Mouse (Mus musculus) v-Abl transformed pro-B cells (cell line): ENCODE measurements around the gene Adam21.

Experiments used
- in situ Hi-C, 2 experiments: fragments of 400-800 bp; cut with MboI; formaldehyde crosslinking; loops; one replicate each; pipeline ENCODE4 v1.15.1; 2025; ENCODE audit not compliant: unreplicated experiment in 2 of 2

The Adam21 gene

GRCm38 (mm10) chr12:81568374-81568773, at the start of gene Adam21:
Gene Adam21 (minus strand): TSS chr12:81568474.
- in situ Hi-C loops = no loop called here

GRCm38 (mm10) chr12:81616980-81617379, 48.7 kb upstream of the Adam21 start:
- in situ Hi-C loops = loop anchor here (5.0 to 25.0 kb wide), 6 partner anchors 170 to 1398 kb away; no protein-coding TSS in a partner anchor

- in situ Hi-C loops = loop anchor here (5.0 to 25.0 kb wide), 6 partner anchors 171 to 1399 kb away; no protein-coding TSS in a partner anchor
These were observed 47.5 kb upstream of the Adam21 start for GRCm38 (mm10) chr12:81615807-81616206.

GRCm38 (mm10) chr12:81609445-81609844, 41.2 kb upstream of the Adam21 start:
- in situ Hi-C loops = loop anchor here (25.0 kb wide), 2 partner anchors 303 to 853 kb away; no protein-coding TSS in a partner anchor

- in situ Hi-C loops = loop anchor here (25.0 kb wide), 2 partner anchors 307 to 857 kb away; no protein-coding TSS in a partner anchor
These were observed 36.9 kb upstream of the Adam21 start for GRCm38 (mm10) chr12:81604995-81605784.

- in situ Hi-C loops = loop anchor here in 1 of 2 experiments (10.0 kb wide), 1 partner anchor 62 kb away; the partner anchor contains the start of genes Gm20498 and Synj2bp
These were observed 28.4 kb upstream of the Adam21 start for GRCm38 (mm10) chr12:81596547-81597262.

GRCm38 (mm10) chr12:81594902-81595671, 26.8 kb upstream of the Adam21 start, which contains the start of gene Med6:
Gene Med6 (minus strand): TSS chr12:81595008.
- in situ Hi-C loops = loop anchor here (5.0 to 10.0 kb wide), 2 partner anchors 60 to 108 kb away; partner anchors contain the start of genes Cox16 (in 1 of the 2), Gm20498 (in 1 of the 2) and Synj2bp (in 1 of the 2)

GRCm38 (mm10) chr12:81567931-81568330, 343 bp downstream of the Adam21 start:
- in situ Hi-C loops = no loop called here

GRCm38 (mm10) chr12:81564173-81564572, 4.1 kb downstream of the Adam21 start:
- in situ Hi-C loops = no loop called here

- in situ Hi-C loops = no loop called here
These were observed 19.0 kb downstream of the Adam21 start for GRCm38 (mm10) chr12:81549286-81549685.

- in situ Hi-C loops = no loop called here
These were observed 21.1 kb downstream of the Adam21 start for GRCm38 (mm10) chr12:81547163-81547562.

GRCm38 (mm10) chr12:81533029-81533419, 35.2 kb downstream of the Adam21 start:
- in situ Hi-C loops = loop anchor here in 1 of 2 experiments (10.0 kb wide), 2 partner anchors 48 to 62 kb away; partner anchors contain the start of genes Cox16 and Med6

GRCm38 (mm10) chr12:81532316-81533028, 35.8 kb downstream of the Adam21 start, which contains the start of the genes Gm20498 and Synj2bp:
Gene Gm20498 (minus strand): TSS chr12:81532905.
Gene Synj2bp (minus strand): TSS chr12:81532911.
- in situ Hi-C loops = loop anchor here in 1 of 2 experiments (10.0 kb wide), 2 partner anchors 48 to 62 kb away; partner anchors contain the start of genes Cox16 and Med6

GRCm38 (mm10) chr12:81530587-81530986, 37.7 kb downstream of the Adam21 start:
- in situ Hi-C loops = loop anchor here in 1 of 2 experiments (10.0 kb wide), 2 partner anchors 46 to 64 kb away; partner anchors contain the start of genes Cox16 and Med6
